Mouse (Mus musculus): ENCODE results near the gene Ccser2.
A peak's percentile ranks its signal among the peaks of the same experiment; 100 is the strongest.

Gene Ccser2

DNA sequence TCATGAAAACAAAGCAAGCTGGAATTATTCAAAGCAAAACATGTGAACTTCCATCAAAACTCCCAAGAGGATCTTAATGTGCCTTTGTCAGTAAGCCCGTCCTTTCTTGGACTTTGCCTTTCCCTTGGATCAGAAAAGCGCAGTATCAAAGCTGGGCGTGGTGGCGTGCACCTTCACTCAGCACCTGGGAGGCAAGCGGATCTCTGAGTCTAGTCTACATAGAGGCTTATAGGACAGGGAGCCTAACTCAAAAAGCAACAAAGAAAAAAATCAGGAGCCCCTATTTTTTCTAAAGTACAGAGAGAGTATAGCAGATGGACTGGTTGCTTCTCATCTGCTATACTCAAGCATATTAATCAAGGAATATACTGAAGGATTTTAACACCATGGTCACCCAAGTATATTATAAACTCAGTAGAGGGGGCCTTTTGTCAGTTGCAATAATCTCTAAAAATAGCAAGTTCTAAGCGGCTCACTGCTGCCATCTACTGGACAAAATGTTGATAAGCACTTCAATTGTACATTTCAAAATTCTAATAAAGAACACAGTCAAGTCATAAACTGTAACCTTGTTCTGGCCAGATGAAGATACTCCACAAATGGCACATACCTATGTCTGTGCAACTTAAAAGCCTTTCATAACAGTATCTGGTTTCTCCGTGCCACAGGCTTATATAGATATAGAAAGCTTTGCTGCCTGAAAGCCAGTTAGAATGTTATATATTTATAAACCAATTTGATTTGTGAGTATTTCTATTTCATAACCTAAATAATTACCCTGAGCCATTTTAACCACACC lies 31.3 kb downstream of the Ccser2 start:
- peak; percentile 41 for DNase-seq

DNA sequence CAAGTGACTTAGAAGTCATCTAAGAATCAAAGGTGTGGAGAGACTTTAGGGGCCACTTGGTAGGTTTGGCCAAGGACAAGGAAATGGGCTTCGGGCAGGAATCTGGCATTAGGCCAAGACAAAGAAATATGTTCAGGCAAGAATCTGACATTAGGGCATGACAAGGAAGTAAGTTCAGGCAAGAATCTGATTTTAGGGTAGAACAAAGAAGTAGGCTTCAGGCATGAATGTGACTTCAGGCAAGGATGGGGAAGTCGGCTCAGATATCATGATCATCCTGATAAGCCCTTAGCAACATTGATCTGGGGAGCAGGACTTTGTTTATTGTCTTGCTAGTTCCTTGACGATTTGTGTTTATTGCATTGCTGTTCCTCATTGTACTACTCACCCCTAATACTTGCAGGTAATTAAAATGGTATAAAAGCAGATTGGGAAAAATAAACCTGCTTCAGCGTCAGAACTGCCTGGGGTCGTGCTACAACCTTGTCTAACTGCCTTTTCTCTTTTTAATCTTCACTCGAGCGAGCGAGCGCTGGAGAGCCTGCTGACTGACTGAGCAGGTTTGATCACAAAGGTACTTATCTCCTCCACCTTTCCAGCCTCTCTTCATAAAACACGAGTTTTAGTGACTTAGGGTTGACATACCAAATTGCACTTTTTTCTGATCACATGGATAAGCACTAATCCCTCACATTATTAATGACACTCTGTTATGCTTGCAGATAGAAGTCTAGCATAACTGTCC lies 35.8 kb downstream of the Ccser2 start:
- DNase-seq = no peak

DNA sequence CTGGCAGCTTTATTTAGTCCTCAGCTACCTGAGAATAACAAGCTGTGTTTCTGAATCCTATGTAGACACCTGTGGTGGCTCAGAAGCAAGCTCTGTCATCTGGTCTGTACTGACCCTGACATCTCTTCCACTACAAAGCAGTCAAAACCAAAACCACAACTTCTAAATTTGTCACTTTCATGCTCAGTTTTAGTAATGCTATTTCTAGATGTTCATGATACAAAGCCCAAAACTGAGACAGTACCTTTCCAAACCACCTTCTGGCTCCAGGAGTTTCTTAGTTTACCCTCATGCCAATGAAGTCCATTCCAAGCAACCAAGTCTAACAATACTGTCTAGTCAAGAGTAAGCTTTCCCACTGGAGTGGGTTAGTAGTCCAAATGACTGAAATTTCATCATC lies 36.5 kb downstream of the Ccser2 start:
- DNase-seq = no peak

DNA sequence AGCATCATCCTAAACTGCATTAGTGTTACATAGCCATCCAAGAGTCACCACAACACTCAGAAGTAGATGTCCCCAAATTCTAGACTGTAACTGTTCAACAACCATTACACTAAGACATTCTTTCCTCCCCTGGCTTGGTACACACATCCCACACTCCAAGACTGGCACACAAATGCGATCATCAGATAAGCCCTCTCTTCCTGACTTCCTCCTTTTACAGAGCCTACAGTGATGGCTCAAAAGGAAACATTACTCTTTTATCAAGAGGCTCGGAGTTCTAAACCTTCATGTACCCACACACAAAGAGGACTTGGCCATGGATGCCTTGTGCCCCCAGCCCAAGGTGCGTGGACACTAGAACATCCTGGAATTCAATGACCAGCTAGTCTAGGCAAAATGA lies 45.2 kb downstream of the Ccser2 start:
- DNase-seq = no peak

DNA sequence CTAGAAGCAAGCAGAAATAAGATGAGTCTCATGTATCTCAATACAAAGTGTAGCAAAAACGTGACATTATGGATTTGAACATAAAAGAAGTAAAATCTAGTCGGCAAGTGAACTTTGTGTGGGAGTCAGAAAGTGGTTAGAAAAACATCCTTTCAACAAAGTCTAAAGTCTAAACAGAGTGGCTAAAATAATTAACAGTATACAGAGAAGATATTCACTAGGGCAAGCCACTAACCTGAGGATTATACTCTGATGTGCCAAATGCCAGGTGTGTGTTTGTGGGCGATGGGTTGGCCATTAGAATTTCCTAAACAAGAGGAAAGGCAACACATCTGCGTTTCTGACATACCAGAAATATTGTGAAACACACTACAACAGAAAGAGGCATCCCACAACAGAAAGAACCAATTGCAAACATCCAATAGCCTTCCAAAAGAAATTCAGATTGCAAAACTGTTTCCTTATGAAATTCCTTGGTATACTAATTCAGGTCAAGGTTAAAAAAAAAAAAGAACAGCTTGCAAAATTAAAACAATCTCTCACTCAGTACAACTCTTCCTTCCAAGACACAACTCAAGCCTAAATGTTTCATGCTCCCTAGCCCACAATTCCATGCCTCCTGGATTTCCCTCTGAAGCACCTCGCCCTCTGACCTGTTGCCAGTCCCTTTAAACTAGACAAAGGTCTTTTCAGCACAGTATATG lies 47.1 kb downstream of the Ccser2 start:
- DNase-seq = no peak

DNA sequence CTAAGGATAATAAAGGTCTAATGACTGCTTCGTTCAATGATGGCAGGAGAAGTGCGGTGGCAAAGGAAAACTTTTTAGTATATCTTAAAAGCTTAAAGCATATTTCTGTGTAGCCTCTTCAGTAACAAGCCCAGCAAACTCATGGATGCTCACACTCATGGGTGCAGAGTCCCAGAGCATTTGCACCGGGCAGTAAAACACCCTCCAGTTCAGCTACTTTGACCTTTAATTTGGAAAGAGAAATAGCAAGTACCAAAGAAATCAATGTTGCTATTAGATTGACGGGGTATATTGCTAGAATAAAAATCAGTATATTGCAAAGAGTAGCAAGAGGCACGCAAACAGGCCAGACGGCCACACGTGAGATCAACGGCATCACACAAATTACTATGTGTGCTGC lies 48.7 kb downstream of the Ccser2 start:
- no peak for DNase-seq

DNA sequence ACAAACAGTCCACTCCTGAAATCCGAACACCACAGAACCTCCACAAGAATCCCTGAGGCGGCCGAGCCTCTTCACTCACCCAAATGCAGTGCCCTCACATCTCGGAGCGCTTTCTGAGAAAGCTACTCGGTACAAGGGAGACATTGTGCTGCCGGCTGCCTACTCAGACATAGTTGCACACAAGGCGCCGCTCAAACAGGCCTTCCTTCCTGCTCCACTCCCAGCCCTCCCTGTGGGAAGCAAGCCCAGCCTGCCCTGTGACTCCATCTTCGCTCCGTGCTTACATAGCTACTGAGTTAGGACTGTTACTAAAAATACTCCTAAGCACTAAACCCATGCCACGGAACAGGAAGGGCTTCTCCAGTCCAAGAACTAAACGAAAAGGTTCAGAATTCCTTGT lies 49.4 kb downstream of the Ccser2 start:
- DNase-seq = no peak

DNA sequence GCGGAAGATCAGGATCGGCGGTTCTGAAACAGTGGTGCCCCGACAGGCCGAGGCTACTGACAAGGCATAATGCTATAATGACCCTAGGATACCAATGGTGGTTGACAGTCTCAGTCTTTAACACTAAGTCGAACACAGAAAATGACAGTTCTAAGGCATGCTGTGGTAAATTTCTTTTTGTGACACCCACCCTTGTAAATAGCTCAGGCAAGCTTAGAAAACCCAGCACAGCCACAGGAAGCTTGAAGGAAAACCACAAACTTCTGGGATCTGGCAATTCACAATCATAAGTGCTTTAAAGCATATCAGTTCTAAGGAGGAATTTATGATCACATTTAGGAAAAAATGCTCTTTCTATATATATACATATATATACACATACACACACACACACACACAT lies 53.4 kb downstream of the Ccser2 start:
- no peak for DNase-seq

DNA sequence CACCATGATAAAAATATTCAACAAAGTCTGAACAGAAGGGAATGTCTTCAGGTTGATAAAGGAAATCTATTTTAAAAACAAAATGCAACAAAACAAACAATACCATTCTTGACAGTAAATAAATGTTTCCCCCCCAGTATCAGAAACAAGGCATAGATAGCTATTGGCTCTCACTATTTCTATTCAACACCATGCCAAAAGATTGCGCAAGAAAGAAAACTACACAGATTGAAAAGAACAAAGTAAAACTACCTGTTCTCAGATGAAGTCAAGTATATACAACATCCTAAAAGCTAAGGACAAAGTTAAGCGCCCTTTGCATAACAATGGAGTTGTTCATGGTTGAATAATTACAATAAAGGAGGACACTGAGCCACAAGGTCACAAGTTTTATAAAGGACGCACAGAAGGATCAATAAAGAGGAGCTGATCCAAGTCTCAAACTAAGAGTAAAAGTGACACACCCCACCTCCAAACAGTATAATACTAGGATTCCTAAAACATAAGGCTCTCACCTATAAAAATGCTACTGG lies 54.0 kb downstream of the Ccser2 start:
- DNase-seq = no peak

DNA sequence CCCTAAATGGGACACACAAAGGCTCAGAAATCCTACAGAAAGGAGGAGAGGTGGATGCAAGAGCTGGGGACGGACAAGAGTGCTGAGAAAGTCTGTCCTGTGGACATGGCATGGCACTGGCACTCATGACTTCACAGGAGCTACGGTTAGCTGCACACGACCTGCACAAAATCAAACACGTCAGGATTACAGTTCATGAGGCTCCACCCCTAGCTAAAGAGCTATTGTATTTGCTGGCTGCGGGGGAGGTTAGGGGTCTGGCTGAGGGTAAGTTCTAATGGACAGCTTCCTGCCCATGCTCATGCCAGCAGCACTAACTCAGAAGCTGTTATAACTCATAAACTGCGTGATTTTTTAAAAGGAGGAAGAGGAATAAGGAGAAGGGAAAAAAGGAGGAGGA lies 56.8 kb downstream of the Ccser2 start:
- no peak for DNase-seq

DNA sequence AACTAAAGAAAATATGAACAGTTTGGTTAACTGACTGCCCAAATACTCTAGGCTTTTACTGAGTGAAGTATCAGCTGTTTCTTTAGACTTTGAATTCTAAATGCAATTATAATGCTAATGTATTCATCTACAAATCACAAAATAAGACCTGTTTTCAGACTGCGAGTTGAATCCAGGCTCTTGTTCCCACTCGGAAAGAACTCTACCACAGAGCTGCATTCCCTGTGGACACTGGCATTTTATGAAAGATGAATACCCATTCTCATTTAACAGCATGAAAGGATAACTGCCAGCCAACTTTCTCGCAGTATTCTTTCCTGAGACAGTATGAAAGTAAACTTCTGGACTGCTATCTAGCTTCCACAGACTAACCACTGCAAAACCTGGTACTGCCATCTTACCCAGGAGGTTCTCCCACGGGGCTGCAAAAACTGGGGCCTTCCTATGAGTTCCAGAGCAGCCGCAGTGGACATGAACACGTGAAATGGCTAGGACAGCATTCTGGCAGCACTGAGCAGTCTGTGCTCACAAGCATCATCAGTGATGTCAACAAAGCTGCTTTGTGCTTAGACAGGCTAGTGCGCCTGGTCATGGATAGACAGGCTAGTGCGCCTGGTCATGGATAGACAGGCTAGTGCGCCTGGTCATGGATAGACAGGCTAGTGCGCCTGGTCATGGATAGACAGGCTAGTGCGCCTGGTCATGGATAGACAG lies 62.6 kb downstream of the Ccser2 start:
- no peak for DNase-seq

DNA sequence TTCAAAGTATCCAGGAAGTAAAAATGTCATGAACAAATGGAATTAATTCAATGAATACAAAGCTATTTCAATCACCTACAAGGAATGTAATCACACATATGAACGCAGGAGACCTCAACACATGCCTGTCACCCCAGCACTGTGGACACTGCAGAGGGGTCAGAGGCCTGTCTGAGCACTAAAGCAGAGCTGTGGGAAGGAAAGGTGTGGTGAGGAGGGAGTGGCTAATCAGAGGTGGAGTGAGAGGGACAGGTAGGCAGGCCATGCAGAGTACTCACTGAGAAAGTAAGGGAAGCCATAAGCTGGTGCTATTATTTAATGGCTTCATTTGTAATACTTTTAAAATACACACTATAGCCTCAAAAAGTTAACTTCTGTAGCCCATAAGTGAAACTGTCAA lies 64.4 kb downstream of the Ccser2 start:
- DNase-seq = no peak

DNA sequence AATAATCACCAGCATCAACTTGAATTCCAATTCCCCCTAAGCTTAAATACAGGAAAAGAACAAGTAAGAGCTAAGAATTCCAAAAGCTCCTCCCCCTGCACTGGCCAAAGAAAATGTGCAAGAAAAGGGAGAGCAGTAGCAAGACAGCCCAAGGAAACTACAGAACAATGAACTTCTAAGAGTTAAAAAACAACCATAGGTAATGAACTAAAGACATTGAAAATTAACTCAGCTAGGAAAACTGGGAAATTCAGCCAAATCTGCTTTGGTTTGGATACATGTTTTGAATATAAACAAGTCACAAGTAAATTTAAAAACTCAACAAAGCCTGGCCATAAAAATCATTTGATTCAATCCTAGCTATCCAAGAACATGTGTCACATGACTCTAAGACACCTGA lies 67.7 kb downstream of the Ccser2 start:
- DNase-seq = no peak

DNA sequence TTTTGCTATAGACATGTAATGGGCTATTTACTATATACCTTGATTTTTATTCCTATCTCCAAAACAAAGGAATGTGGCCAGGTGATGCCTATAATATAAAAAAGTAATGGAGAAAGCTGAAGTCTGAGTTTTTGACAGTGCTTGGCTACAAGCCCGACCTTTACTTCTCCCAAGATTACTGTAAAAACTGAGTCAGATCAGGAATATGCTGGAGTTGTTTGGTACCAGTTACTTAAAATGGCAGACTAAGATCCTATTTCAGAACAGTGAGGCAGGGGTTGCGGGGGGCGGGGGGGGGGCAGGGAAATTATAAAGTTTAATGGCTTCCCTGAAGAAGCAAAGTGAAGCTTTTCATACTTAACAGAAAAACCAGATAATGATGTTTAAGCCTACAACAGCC lies 73.9 kb downstream of the Ccser2 start:
- no peak for DNase-seq

DNA sequence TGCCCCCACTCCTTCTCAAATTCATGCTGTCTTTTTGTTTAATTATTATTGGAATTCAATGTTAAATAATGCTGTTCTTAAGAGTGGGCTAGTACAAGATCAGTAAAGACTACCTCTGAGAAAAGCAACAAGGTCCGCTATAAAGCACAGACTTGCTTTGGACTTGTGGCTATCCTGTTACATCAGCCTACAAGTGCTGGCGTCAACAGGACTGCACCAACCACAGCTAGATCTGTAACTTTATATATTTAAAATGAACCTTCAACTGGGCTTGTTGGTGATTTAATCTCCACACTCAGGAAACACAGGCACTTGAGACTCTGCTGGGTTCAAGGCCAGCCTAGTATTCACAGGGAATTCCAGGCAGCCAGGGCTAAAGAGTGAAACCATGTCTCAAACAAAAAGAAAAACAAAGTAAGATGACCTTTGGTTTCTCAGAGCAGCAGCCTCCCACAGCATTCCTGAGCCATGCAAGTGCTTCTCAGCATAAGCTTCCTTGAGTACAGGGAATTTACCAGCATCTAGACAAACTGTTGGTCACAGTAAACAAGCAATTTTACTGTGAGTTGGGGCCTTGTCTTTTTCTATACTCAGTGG lies 75.7 kb downstream of the Ccser2 start:
- no peak for DNase-seq

DNA sequence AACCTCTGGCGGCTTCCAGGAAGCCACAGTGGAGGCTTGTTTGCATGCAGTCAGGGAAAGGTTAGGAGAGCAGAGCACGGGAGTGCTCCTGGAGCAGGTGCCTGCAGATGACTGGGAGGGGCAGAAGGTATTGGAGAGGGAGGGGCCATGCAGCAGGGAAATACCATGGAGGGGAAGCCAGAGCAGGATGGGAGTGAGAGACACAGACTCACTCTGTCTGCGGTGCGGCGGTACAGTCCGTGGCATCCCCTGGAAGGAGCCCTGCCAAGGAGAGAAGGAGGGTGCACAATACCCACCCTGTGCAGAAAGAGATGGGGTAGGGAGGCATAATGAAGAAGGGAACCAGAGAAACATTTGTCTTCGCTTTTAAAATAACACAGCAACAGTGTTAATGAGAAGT lies 78.4 kb downstream of the Ccser2 start:
- no peak for DNase-seq

DNA sequence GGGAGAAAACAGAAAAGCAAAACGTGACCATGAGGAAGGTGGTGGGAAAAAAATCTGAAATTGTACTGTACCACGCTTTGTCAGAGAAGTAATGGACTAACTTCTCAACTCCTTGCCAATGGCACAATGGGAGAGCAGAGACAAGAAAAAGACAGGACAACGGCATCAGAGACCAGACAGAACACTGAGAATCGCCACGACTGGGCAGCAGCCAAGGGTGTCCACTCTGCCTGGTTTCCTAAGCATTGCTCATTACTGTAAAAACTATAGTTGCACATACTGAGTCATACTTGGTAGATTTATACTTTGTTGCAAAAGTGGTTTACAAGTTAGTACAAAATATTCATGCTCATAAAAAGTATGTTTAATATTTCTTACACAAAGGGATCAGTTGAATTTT lies 82.9 kb downstream of the Ccser2 start:
- DNase-seq = no peak

DNA sequence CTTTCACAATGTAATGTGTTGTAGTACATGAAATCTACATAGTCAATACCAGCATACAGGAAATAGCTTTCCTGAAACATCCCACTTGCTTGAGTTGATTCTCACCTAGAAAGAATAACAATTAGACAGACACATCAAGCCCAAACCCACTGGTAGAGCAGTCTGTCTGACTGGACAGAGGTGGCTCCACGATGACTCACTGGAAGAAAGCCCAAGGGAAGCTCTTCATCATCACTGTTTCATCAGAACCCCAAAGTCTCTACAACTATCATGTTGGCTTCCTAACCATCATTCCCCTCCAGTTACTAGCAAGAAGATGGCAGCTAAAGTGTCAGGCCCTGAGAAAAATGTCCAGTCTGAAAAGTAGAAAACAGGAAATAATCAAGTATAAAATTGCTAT lies 83.5 kb downstream of the Ccser2 start:
- DNase-seq = no peak

DNA sequence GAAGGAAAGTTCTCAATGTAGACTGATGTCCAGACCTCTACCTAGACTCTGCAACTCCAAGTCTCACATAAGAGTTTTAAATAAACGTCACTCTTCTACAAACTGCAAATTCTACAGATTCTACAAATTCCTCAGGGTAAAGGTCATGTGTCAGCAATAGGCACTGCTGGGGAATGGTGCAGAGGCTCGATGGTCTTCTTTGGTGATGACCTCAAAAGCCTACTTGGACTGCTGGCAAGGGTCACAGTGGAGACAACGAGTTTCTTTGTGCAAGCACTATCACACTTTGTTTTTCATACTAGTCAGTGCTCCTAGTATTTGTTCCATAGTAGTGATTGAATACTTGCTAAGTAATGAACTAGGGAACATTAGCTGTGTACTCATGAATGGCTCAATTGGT lies 85.0 kb downstream of the Ccser2 start:
- DNase-seq = no peak

DNA sequence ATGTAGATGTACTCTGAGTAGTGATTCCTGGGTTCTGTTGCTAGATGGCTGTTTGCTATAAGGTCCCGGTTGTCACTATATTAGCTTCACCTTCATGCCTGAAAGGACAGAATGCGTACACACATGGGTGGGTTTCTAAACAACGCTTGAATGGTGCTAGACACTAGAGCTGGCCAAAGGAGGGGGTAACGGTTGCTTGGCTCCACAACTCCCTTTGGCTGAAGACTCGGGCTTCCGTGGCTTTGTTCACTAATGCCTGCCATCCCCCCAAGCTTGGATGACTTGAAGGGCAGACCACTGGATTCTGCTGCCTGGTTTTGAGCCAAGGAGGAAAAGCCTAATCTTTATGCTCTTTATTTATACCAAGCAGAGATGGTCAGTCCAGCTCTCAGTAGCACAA lies 98.3 kb downstream of the Ccser2 start:
- no peak for DNase-seq

DNA sequence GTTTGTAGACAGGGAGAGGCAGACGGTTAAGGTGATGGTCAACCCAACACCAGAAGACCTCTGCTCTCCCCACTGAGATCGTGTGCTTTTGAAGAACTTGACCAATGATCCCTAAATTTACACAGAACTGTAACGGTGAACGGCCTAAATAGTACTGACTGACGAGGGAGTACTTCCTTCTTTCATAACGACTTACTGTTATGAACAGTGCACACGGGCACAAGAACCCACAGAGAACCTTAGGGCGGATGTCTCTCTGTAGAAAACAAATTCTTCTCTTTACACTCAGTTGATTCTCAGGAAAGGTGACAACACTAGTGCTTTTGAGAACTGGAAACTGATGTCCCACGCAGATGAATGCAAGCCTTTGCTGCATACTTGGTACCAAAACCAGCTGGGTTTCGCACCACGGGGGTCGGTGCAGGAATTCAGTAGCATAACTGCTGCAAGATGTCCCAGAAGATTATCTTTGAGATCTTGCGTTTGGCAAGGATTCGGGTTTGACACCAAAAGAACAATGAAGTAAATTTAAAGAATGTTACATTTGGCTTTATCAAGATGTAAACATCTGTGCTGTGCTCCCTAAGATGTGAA lies 99.7 kb downstream of the Ccser2 start:
- DNase-seq = no peak
